Mouse (Mus musculus): ENCODE data around the gene Methig1.

GRCm38 (mm10) chr15:100351501-100352060 lies 1.4 kb upstream of the Methig1 start:
- no peak for TF ChIP-seq POLR2AphosphoS2 (IDR thresholded peaks at IDR 0.05; ENCODE audit: low read length)
- TF ChIP-seq POLR2AphosphoS5 (IDR thresholded peaks at IDR 0.05; ENCODE audit: borderline replicate concordance, low read depth, low read length), result no peak
- no peak for TF ChIP-seq CTCF (IDR thresholded peaks at IDR 0.05 in 2 of 3, conservative IDR thresholded peaks at IDR 0.05 in 1 of 3; ENCODE audit: control insufficient read depth in 1 of 3, insufficient read depth in 1 of 3, low read depth in 2 of 3, low read length in 3 of 3, poor library complexity in 1 of 3, severe bottlenecking in 1 of 3)
- no peak for TF ChIP-seq MAX (IDR thresholded peaks at IDR 0.05; ENCODE audit: low read length)
- no peak for TF ChIP-seq ETS1 (IDR thresholded peaks at IDR 0.05; ENCODE audit: low read depth, low read length)
- TF ChIP-seq USF1 (IDR thresholded peaks at IDR 0.05; ENCODE audit: low read depth, low read length), result no peak
- TF ChIP-seq TAL1 (IDR thresholded peaks at IDR 0.05; ENCODE audit: low read length), result no peak
